Mouse (Mus musculus) adrenal gland, postnatal 25 days (tissue): Measurements from ENCODE around the gene Elavl2. TPM values are rescaled to one million over a fixed set of nuclear protein-coding genes. Genes with fewer than 3 reads are reported as not detected.

ENCODE experiments used
- DNase-seq: peaks from one replicate; pipeline ENCODE4 v3.0.0; 2021; ENCODE audit warnings: mixed read lengths
- microRNA-seq, 2 experiments: library from miRNA; unstranded; fragments of <30 nt; microRNA quantifications; one replicate each; pipeline ENCODE4 v1.2.0; 2021
- total RNA-seq: library from RNA; stranded (reverse); gene quantifications from 2 replicates; pipeline ENCODE4 v1.2.3, GENCODE M21; 2021

Elavl2 gene
- total RNA-seq, 1 experiment from 2014 or later = 1.2 TPM

DNA sequence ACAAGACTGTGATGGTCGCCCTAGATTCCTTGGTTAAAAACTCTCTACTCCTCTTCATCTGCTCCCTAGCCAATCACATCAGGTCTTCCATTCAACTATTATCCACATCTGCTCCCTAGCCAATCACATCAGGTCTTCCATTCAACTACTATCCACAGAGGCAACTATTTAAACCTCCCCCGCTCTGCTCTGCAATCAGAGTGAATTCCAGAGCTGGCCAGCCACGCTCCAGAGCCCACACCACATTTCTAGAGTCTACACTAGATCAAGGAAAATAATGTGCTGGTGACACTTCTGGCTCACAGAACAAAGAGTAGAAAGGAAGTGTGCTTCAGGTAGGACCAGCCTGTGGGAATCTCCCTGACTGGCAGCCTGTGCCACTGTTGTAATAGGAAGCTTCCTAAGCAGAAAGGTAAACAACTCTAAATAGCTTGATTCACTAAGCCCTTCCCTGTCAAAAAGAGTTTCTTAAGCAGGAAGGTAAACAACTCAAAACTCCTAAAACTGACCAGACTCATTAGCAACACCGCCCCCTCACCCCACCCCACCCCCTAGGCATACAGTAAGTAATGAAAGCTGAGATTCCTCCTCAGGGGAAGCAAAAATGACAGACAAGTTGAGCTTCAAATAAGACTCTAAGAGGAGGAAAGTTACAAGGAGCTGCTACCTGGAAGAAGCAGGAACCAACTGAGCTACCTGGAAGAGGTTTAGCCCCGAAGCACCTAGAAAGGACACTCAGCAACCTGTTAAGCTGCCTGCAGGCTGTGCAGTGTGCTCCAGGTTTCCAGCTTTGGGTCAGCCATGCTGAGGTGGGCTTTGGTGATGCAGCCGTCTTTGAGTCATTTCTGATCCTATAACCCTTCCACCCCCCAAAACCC lies 191.9 kb downstream of the Elavl2 start:
- no peak for DNase-seq

Small RNA genes lying within 50 kb of the gene (microRNA-seq; reads per million reads assigned to microRNA genes)
- gene Mir6402 = 0 reads per million in 2 experiments
